Mouse (Mus musculus) G1E (cell line): ENCODE data around the gene Gm43720.

ENCODE experiments used
- CTCF ChIP-seq: IDR thresholded peaks from 2 replicates; pipeline ENCODE4 v1.5.1; 2012; ENCODE audit warnings: low read depth, low read length, inconsistent platforms, mixed read lengths
- GATA2 ChIP-seq: IDR thresholded peaks from 2 replicates; pipeline ENCODE4 v1.6.1; 2012; ENCODE audit warnings: low read depth, low read length, inconsistent platforms, borderline replicate concordance
- POLR2AphosphoS5 ChIP-seq: IDR thresholded peaks from 2 replicates; pipeline ENCODE4 v1.6.1; 2012; ENCODE audit warnings: low read depth, low read length, inconsistent platforms; ENCODE audit not compliant: insufficient replicate concordance
- TAL1 ChIP-seq: conservative IDR thresholded peaks from 2 replicates; pipeline ENCODE4 v1.6.1; 2012; ENCODE audit warnings: low read depth, low read length, inconsistent platforms, mixed read lengths

DNA sequence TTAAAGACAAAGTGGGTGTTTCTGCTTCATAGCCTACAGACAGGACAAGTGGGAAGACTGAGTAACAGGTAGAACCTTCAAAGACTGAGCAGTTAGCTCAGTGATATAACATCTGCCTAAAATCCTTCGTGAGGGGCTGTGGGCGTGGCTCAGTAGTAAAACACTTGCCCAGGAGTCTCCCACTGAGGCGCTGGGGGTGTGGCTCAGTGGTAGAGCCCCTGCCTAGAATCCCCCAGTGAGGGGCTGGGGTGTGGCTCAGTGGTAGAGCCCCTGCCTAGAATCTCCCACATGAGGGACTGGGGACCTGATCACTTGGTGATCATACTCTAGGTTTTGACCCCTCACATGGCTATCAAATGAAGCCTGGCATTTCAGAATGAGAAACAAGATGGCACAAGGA, 21.7 kb downstream of the Gm43720 start:
- TF ChIP-seq CTCF (no peak), TAL1 (no peak), POLR2AphosphoS5 (no peak), GATA2 (no peak)
